Mouse (Mus musculus) heart, adult 18-20 months (tissue): Measurements from ENCODE around the gene Inpp5f. TPM values are rescaled to one million over a fixed set of nuclear protein-coding genes. Genes with fewer than 3 reads are reported as not detected.
"Not testable (repeated sequence)": the region's sequence is repeated elsewhere in the genome, so short reads cannot be mapped to it uniquely, and the experiment has no call there.

ENCODE experiments used
- DNase-seq, 2 experiments: peaks; one replicate each; pipeline ENCODE4 v3.0.0; 2021 to 2022; ENCODE audit warnings: mixed read lengths in 1 of 2
- total RNA-seq, 2 experiments: library from RNA; stranded (reverse); gene quantifications; 2 replicates each; pipeline ENCODE4 v1.2.3; 2021

The Inpp5f gene
- total RNA-seq, 2 experiments from 2014 or later = 4.1 to 5.2 TPM

DNA sequence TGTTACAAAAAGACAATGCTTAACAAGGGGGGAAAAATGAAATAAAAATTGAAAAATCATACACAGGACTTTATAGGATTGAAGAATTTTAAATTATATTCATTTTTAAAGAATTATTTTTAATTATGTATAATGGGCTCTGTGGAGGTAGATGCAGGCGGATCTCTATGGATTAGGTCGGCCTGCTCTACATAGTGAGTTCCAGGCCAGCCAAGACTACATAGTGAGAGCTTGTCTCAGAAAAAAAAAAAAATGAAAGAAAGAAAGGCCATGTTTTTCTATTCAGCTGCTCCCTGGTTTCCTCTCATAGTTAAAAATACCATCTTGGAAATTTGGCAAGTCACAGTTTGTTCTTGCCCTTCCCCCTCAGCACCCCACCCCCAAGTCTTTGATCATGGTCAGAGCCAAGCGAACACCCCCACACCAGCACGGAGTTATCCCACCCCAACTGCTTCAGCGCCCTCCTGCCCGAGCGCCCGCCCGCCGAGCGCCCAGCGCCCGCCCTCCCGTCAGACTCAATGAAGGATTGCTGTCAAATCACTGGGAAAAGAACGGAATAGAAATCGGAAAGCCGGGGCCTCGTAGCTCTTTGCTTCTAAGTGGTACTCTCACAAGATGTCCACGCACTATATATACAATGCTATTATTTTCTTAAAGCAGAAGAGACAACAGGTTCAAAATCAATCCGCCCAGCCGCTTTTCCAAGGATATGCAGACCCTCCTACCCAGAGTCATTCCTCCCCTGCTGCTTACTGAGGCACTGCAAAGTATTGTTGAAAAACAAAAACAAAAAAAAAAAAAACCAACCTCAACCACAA is 18.8 kb upstream of the Inpp5f start:
- DNase-seq = peak; percentile 66 to 71

DNA sequence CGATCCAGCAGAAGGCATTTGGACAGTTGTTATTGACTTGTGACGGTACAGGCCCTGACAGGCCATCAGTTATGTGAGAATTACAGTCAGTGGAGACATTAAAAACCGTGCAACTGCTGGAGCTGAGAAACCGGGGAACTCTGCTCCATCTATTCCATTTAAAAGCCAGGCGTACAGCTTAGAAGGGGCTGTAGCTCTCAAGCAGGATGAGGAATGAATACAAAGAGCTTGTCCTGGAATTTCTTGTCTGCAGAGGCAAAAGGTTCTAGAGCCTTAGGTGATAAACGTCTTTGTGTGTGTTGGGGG is 18.2 kb upstream of the Inpp5f start:
- peak in 1 of 2 experiments; percentile 21 for DNase-seq

DNA sequence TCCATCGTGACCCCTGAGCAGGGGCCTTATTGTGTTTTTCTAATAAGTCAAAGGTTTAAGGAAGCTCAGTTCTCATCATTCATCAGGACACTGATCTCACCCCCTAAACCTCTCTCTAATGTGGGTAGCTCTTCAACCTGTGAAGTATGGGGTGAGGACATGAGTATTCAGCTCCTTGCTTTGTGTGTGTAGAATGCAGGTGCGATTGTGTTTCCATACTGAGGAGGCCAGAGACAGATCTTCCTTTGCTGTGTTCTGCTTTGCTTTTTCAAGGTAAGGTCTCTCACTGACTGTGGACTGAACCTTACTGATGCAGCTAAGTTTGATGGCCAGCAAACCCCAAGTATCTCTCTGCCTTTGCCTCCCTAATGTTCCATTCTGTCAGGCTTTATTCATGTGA is 14.9 kb upstream of the Inpp5f start:
- no peak for DNase-seq

DNA sequence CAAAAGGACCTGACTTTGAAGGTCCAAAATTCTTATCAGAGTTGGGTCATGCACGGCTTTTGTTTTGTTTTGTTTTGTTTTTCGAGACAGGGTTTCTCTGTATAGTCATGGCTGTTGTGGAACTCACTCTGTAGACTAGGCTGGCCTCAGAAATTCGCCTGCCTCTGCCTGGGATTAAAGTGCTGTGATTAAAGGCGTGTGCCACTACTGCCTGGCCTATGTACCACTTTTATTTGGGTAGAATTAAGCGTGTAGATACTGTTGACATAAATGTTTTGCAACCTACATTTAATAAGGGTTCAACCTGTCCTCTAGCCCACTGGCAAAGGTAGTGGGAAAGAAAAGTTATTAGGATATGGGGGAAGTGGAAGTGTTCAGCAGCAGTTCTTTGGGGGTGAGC is 12.1 kb upstream of the Inpp5f start:
- DNase-seq = no peak

DNA sequence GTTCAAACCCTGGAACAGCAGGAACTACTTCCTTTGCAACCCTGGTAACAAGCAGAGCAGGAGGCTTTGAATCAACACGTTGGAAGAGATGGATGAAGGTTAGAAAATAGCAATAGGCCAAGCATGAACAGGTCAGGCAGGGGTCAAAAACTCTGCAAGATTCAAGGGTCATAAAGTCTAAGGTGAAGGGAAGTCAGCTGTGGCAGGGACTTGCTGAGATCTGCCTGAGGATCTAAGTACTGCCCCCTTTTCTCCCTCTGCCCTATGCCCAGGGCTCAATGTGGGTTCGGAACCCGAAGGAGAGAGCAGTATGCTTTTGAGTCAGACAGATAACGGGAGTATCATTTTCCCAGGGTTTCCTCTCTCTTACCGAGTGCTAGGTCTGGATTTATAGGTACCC is 9.3 kb upstream of the Inpp5f start:
- no peak for DNase-seq

DNA sequence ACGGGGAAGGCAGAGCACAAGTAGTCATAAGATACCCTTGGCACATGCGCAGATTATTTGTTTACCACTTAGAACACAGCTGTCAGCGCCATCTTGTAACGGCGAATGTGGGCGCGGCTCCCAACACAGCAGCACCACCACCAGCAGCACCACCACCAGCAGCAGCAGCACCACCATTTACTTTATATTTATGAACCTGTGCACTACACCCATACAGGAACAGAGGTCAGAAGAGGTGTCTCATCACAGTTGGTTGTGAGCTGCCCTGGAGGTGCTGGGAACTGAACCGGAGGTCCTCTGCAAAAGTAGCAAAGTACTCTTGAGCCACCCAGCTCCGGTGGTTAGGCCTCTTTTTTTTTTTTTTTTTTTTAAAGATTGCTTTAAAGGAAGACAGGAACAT is 1.2 kb upstream of the Inpp5f start:
- not testable (repeated sequence) for DNase-seq

DNA sequence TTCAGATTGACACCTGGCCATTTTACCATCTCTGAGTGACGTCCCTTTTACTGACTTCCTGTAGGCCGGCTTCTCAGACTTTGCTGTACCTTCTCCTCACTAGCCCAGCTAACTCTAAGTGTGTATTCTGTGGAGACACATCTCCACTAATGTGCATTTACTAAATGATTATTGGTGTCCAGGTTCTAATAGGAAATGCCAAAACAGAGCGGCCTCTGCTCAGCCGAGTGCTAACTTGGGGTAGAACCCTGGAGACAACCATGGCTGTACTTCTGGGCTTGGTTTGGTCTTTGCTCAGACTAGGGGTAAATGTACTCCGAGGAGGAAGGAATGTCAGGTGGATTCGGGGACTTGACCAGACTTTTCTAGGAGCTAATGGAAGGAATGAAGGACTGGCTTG is 638 bp upstream of the Inpp5f start:
- no peak for DNase-seq

DNA sequence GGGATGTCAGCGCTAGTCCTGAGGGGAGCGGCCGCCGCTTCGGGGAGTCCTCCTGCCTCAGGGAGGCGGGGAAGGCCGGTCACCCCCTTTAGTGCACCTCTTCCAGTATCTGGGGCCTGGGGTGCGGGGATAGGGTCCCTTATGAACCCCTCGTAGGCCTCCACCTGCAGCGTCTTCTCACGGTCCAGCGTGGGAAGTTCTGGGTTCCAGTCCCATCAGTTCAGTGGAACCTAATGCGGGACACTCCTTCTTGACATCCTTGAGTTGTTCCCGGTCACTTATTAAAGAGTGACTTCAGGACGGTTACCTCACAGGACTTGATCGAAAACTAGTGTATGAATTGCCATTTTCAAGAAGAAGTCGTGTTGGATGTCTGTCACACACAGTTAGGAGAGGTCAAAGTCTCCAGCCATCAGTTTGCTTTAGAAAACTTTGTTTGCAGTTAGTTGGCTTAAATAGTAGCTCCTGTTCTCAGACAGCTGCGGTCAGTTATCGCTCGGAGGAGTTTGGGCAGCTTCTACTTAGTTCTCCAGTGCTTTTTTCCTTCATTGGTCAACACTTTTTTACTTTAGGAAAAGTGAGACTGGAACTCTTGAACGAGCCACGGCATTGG is 777 bp downstream of the Inpp5f start:
- DNase-seq = peak; percentile 10 to 38

DNA sequence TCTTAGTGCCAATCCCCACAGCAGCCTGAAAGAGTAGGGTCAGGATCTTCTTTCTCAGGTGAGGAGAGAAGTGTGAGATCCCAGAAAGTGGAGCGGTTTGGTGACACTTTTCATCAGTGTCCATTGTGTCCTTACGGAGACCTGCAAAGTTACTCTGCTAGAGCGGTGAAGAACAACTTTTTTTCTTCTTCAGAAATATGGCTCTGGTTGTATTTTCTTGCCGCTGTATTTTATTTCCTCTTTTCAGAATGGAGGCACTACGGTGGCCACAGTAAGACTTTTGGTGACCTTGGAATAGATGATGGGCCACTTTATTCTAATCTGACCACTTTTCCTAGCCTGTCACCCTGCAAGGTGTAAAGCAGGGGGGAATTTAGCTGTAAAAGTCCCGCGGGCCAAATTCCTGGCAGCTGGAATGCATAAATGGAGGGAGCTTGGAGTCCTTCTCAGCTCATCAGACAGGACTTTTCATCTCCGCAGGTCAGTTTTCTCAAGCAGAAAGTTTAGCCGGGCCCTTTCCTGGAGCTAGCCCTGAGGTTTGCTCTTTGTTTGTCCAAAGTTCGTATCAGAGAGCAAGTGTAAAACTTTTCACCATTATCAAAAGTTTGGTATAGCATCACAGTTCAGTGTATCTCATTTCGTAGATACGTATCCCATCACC is 1.5 kb downstream of the Inpp5f start:
- DNase-seq = no peak

DNA sequence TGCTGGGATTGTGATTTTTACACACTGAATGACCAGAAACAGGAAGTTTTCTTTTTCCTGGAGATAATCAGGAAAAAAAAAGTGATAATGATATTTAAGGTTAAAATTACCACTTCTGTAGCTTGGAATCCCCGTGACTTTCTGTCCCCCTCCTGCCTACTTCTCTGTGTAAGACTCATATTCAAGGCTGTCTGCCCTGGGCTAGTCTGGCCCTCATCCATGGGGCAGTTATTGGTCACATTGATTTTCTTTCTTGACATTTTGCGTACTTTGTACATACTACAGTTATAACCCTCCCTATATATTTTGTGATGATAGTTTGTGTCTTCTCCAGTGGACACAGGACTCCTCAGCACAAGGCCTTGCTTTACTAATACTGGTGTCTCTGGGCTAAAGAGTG is 2.5 kb downstream of the Inpp5f start:
- DNase-seq = no peak

DNA sequence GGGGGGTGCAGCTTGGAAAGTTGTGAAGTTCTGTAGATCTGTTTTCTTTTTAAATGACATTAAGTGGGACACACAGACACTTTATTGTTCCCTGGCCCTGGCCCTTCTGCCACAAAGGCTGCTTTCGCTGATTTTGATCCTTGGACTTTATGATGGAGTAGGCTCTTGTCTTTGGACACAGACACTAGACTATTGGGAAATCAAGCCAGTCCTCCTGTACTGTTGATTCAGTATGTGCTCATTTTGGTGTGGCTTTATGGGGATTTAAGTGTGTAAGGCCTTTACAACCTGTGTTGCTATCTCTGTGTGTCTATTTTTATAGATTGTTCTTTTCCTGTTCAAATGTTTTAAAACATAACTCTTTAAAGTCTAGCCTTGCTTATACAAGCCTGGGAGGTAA is 6.5 kb downstream of the Inpp5f start:
- DNase-seq = no peak

DNA sequence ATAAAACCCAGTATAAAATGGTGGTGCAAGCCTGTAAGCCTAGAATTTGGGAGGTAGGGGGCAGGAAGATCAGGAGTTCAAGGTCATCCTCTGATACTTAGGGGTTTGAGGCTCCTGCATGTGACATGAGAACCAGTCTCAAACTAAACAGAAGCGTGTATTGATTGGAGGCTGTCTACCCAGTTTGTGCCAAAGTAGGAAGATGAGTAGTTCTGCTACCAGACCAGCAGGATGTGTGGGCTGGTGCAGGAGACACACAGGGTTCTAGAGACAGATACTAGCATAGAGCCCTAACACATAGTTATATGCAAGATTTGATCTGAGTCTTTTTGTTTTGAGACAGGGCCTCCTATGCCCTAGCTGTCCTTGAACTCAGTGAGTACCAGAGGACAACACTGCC is 9.1 kb downstream of the Inpp5f start:
- no peak for DNase-seq

DNA sequence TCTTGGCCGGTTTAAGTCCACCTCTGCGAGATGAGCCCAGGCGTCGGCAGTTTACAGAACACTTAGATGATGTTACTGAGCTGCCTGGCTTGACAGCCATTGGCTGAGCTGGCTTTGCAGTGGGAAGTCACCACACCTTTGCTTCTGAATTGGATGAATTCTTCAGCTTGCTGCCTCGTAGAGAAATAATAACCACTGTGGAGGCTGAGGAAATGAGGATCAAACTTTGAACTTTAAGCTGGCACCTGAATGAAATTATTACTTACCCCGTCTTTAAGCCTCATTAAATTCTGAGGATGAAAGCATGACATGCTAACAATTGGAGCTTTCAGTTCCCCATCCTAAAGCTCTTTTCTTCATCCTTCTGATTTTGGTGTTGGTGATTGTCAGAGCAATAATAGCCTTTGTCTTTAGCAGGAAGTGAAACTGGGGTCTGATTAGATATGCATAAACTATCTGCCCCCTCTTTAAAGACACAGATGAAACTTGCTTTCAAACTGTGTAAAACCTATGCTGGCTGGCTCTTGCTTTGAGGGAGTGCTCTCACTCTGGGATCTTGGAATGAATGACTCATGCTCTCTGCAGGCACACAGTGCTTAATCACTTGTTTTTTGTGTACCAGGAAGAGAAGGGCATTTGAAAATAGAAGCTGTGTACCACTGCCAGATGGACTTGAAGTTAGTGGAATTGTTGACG is 11.3 kb downstream of the Inpp5f start:
- DNase-seq = peak; percentile 64 to 76

DNA sequence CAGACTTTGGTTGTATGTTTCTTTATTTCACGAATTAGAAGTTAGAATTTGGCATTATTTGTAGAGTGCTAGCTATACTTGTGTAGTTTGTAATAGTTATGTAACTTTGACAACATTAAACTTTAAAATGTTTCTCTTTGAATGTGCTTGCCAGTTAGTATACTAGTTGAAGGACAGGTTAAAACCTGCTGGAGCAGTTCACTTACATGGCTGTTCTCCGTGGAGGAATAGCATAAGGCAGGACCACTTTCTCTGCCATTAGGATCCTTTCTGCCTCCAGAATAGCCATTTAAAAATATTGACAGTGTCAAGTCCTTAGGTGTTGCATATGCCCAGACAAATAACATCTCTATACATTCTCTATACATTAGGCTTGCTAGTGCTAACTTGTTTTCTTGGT is 11.9 kb downstream of the Inpp5f start:
- peak in 1 of 2 experiments; percentile 25 for DNase-seq

DNA sequence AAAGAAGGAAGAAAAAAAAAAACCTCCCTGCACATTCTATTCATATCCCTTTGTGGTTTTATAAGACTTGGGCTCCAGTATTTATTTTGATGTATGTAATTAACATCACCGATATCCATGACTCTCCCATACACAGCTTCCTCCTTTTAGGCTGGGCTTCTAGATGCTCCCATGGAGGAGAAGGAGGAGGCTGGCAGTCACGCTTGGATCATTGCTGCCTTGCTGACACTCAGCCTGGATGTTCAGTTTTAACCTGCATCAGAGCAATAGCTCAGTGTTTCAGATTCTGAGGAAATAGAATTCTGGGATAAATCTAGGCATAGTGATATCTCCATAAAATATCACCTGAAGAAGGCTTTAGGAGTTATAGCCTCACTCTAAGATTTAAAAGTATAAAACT is 14.3 kb downstream of the Inpp5f start:
- DNase-seq = no peak

DNA sequence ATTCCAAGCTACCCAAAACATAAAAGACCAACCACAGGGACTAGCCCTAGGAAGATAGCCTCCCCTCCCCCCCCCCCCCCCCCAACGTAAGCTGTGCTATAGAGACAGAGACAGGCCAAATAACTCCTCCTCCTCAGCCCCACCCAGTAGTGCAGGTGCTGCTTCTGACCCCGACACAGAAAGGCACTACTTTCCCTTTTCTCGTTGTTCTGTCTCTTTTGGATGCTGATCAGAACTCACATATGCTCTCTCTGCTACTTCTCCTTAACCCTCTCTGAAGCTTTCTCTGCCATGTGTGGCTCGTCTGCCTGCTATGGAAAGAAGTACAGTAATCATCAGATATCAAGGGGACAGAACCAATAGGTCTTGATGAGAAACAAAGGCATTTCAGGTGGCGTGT is 15.5 kb downstream of the Inpp5f start:
- no peak for DNase-seq

DNA sequence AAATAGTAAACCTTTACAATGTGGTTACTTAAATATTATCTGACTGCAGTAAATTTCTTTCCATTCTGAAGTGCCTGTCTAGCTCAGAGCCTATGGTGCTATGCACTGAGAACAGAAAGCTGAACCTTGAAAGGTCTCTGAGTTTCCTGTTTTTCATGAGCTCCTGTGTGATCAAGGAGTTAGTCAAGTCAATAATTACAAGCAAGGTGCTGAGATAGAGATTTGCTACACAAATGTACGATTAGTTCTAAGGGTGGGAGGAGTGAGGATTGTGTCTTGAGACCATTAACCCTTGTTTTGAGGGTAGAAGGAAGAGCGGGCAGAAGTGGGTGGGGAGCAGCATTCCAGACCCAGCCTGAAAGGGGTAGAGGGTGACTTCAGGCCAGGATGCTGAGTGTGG is 16.1 kb downstream of the Inpp5f start:
- DNase-seq = no peak

DNA sequence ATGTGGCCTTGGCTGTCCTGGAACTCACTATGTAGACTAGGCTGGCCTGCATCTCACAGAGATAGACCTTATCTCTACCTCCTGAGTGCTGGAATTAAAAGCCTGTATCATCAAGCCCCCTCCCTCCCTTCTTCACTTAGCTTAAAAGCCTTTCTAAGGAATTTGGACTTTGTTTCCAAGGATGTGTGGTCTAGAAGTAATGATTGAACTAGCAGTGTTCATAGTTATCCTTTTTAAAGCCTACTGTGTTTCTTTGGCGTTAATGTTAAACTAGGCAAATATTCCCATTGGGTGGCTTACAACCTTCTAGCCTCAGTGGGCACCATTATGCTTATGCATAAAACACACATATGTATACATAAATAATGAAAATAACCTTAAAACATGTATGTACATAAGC is 16.6 kb downstream of the Inpp5f start:
- no peak for DNase-seq

DNA sequence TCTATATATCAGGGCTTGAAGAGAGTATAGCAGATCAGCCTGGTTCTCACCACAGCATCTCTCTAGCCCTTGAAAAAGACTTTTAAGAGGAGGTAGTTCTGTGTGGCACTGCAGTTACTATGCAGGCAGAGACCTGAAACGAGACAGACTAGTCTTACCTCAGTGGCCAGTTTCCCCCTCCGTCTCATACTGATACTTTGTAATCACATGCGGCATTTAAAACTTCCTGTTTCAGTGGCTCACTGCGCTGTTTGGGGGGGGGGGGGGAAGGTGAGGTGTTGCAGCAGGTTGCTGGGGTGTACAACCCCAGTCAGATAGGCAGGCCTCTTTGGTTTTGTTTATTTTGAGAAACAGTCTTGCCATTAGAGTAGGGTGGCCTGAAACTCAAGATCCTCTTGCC is 22.0 kb downstream of the Inpp5f start:
- DNase-seq = no peak

DNA sequence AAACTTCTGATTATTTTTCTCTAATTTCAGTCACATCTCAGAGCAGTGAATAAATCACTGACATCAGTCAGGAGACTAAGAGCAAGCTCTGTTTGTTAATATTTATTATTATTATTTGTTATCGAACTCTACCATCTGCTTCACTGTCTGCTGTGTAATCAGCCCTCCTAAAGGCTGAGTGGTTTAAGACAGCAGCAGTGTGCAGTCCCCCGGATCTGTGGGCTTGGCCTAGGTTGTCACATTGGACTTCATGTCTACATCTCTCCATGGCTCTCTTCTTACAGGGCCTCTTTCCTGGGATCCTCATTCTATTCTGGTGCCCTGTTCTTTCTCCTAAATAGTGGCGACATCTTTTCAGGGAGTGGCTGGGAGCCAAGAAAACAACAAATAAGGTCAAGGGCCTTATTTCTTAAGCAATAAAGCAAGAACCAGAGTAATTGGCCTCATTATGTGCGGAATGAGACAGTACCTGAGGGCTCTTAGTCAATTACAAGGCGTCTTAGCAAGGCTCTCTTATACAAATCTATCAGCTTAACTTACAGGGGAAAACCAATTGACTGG is 28.9 kb downstream of the Inpp5f start:
- no peak for DNase-seq

DNA sequence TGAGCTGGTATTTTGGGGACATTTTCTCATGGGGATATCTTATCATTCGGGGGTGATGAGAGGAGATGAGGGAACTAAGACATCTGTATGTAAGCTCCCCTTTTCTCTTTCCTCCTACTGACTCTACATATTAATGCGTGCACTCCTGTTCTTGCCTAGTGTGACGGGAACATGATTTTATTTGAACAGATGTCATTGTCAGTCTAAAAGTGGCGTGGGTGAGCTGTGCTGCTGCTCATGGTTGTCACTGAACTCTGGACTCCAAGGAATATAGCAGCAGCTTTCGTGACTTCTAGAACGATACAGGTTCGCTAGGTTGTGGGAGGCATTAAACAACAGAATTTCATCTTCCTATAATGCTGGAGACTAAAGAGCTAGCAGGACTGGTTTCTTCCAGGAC is 30.4 kb downstream of the Inpp5f start:
- no peak for DNase-seq

DNA sequence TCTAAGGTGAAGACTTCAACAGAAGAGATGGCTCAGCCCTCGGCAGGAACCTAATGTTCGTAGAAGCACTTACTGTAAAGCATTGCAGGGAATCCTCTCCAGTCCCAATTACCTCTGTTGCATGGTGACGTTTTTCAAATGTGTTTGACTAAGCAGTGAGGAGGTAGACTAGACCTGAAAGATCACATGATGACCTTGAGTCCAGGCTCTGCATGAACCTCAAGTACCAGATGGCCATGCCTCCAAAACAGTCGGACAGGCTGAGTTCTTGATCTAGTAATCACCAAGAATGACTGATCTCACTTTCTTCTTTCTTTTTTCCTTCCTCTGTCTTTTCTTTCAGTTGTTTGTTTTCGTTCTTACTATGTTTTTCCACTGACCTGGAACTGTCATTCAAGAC is 31.3 kb downstream of the Inpp5f start:
- no peak for DNase-seq

DNA sequence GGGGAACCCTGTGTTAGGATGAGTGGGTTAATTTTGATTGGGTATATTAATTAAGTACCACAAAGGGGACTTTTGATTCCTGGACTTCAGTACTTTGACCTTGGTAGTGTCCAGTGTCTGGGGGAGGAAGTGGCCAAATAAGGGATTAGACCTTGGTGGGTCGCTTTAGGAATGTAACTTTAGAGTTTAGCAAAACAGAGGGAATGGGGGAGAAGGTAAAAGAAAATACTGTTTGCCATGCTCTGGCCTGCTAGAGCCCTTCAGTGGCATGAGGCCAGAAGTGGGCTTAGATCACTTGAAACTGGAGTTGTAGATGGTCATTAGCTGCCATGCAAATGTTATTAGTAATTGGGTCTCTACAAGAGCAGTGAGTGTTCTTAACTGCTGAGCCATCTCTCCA is 45.8 kb downstream of the Inpp5f start:
- no peak for DNase-seq
